Mouse (Mus musculus) ovary, postnatal 14 days (tissue): ENCODE measurements at regions not wholly inside any gene's neighbourhood (a gene's known extent, or its start where the extent isn't known, plus 50 kb on each side); places are given as distances from the start of the nearest gene placed in this dataset.

Experiments
- DNase-seq: peaks from one replicate; pipeline ENCODE4 v3.0.0; 2022; ENCODE audit warnings: low spot score

DNA sequence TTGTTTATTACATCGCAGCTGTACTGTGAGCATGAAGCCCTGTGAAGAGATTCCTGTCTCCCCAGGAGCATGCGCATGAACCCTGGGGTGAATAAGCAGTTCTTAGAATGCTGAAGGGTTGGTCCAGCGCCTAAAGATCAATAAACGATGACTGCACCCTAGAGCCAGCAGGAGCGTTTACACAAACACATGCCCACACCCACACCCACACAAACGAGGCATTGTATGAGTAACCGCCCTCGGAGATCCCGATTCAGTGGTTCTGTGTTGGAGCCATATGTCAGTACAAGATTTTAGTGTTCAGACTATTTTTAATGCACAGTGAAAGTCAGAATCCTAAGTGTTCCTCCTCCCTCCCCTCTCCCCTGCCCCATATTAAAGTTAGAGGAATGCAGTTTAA lies 57.3 kb downstream of the Edn1 start:
- no peak for DNase-seq

DNA sequence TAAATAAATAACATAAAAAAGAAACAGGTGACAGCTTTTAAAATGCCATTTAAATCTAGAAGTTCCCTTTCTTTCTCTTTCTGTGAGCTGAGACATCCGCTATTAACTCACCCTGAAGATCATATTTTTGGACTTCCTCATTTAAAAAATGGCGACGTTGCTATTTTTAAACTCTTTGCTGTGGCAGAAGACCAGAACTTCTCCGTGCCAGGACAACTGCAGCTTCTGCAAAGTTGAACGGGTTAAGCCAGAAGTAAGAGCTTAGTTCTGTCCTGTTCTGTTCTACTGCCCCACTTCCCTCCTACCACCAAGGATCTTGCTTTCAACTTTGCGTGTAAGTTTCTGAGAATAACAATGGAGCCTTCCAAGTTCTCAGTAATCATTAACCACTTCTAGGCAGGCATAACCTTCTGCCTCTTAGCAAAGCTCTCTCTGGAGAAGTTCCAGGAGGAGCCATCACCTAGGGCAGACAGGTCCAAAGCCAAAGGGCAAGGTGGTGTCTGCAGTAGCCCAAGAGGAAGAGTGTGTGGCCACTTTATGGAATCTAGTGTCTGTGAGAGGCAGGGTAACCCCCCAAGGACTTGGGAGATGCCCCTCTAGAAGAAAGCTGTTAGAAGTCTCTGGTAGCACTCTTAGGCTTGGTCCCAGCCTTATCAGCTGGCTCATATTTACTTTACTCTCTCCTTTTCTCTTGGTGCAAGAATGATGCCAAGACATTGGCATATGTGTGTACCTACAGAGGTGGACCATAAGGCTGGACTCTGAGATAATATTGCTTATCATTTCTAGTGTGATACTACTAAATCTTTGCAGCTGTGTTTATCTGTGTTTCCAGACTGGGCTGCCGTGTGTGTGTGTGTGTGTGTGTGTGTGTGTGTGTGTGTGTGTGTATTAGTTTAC lies 66.6 kb downstream of the Edn1 start:
- DNase-seq, result no peak

DNA sequence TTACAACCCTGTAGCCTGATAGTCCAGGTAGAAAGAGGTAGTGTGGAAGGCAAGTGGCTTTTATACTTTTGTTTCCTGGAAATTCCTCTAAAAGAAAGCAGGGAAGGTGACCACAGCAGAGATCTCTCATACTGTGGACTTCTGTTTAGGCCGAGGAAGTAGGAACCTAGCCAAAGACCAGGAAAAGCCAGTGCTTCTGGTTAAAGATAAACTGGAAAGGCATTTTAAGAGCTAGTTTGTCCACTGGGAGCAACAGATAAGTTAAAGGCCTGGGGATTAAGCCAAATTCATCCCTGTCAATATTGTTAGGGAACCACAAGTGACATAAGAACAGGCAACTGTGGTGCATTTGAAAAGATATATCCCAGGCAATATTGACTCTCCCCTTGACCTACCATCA lies 68.5 kb downstream of the Edn1 start:
- DNase-seq, result no peak

DNA sequence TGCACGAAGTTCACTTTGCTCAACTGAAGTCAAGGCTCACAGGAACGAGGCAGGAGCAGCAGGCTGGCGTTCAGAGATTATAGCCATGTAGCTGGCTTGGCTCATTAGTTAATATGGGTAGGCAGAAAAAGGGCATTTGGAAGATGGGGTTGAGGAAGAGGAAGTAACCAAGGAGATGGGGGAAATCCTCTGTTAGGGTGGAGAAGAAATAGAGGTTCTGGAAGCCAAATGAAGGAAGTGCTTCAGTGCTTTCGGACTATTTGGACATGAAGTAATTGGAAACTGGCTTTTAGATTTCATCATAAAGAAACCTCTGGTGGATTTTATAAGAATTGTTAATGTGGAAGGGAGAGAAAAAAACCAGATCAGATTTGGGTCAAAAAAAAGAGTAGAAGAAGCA lies 70.9 kb downstream of the Edn1 start:
- no peak for DNase-seq

- no peak for DNase-seq
Observed at GRCm38 (mm10) chr13:42374181-42374596, 72.9 kb downstream of the Edn1 start.

DNA sequence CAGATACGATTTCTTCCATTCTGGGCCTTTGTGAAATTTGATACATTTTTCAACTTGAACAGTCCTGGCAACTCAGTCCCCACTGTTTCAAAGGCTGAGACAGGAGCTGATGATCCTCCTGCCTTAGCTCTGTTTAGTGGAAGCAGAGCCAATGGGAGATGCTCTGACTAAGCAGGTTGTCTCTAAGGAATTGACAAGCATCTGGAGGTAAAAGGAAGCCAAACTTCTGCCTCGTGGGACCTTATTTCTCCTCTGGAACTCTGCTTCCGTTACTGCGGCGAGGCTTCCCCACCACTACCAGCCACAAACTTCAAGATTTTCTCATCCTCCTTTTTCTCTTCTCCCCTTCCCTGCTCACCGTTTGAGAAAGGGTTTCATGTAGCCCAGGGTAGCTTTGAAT lies 78.4 kb downstream of the Edn1 start:
- DNase-seq, result no peak

DNA sequence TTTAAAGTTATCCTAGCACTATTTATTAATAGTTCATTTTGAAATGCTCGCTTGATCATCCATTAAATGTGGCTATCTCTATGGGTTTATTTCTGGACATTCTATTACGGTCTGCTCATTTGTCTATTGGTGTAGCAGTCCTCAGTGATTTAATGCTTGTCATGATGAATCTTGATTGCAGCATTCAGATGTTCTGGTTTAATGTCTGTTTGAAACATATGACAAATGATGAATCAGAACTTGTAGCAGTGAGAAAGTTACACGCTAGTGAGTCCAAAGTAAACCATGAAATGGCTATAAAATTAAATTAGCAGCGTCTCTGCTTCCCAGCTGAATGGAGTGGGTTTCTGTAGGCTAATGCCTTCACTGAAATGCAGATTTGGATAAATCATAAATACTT lies 81.8 kb downstream of the Edn1 start:
- no peak for DNase-seq

DNA sequence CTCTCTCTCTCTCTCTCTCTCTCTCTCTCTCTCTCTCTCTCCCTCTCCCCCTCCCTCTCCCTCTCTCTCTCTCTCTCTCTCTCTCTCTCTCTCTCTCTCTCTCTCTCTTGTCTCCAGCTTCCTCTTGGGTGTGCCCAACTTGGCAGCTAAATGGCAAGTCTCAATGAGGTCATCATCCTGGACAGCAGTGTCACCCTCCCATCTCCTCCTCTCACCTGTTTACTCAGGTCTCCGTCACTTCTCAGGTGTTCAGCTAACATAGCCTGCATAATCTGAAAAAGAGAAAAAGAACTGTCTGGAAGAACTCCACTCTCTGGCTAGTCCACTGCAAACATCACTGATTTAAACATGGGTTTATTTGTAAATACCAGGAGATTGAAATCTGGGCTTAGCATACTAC lies 89.1 kb downstream of the Edn1 start:
- no peak for DNase-seq

GRCm38 (mm10) chr13:42391330-42392005 lies 90.2 kb downstream of the Edn1 start:
- DNase-seq, result no peak

DNA sequence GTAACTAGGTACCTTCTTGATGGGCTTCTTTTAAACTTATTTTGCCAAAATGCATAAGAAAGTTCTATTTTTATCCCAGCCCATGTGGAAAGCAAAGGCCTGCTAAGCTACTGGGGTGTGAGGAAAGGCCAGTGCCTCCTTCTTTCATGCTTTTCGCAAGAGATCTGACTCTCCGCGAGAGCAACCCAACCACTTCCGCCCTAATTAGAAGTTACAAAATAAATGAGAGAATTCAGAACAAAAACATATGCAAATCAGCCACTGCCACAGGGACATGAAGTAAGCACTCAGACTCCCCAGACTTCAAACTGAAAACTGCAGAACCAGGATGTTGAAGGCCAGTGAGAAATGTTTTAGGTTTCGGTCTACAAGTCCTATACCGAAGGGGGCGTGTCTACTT lies 91.4 kb downstream of the Edn1 start:
- no peak for DNase-seq

DNA sequence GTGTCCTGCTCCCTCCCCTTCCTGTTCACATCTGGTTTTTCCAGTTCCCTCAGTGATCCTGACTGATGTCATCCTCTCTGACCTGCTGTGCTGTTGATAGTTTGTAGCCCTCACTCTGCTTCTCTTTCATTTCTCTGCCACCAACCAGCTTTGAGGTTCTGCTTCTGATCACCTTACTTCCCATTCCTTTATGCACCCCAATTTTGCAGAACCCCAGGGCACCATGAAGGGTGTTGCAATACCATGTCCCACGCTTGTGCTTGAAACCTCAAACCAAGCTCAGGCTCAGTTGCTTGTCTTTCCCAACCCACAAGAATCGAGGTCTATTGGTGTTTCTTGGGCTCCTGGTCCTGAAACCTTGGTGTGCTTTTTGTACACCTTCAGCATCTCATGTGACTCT lies 93.3 kb downstream of the Edn1 start:
- no peak for DNase-seq

DNA sequence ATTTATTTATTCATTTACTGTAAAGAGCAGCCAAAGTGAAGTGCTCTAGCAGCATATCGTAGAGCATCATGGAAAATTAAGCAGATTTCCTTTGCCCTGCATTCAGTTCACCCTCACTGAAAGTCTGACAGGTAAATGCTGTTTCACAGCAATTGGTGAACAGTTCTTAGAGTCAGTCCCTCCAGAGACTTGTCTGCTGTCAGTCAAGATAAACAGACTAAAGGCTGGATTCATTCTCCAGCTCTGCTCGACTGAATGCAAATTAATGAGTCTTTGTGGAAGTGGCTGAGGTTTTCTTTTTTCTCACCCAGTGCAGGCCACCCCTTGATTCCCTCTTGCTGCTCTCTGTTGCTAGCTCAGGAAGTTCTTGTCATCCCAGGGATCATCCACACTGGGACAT lies 100.2 kb downstream of the Edn1 start:
- no peak for DNase-seq

DNA sequence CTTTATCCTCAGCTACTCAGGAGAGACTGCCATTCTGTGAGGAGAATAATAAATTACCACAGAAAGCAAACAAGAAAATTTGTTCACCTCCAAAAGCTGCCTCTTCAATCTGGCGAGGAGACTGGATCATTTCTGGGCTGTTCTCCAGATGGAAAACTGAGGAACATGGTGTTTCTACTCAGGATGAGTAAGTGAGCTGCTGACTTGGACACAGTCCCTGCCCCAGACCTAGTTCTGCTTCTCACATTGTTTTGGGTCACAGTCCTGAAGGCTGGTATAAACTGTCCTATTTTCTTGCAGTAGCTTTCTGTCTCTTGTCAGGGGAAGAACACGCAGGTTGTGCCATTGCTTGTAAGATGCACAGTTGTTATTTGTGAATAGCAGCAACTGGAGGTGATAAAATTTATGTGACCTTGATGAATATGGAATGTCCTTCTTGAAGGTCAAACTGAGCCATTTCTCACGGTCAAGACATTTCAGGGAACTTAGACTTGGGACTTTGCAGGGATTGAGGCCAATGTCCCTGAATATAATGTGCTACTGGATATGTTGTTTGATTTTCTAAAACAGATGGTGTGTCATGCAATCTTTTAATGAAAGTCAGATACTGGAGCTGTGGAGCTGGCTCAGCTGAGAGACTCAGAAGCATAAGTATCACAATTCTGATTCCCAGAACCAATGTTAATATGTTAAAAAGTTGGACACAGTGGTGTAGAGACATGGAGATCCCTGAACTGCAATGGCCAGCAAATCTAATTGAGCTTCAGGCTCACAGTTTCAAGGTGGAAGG lies 102.2 kb downstream of the Edn1 start:
- no peak for DNase-seq

- DNase-seq, result no peak
Observed at GRCm38 (mm10) chr13:42412652-42413282, 111.5 kb downstream of the Edn1 start.

GRCm38 (mm10) chr13:42446921-42447320 lies 145.6 kb downstream of the Edn1 start:
- DNase-seq, result no peak

- no peak for DNase-seq
Observed at GRCm38 (mm10) chr13:42453665-42454064, 152.4 kb downstream of the Edn1 start.

DNA sequence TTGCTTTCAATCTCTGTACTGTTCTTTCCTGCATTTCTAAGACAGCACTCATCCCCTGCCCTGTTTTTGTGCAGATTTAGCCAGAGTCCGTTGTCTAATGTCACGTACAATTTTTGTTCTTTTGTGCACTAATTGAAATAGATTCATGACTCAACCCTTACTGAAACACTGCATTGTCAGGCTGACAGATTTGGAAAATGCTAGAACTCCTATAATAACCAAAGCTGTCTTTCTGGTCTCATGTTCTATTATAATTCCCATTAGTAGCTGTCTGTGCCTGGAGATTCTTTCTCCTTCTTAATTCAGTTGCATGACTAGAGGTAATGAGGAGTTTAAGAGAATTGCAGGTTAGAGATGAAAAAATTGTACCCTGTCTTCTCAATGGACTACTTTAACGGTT lies 158.6 kb downstream of the Edn1 start:
- DNase-seq, result no peak

GRCm38 (mm10) chr13:42478825-42479224 lies 177.5 kb downstream of the Edn1 start:
- no peak for DNase-seq

GRCm38 (mm10) chr13:42490956-42491680 lies 189.3 kb upstream of the Phactr1 start:
- DNase-seq, result no peak

DNA sequence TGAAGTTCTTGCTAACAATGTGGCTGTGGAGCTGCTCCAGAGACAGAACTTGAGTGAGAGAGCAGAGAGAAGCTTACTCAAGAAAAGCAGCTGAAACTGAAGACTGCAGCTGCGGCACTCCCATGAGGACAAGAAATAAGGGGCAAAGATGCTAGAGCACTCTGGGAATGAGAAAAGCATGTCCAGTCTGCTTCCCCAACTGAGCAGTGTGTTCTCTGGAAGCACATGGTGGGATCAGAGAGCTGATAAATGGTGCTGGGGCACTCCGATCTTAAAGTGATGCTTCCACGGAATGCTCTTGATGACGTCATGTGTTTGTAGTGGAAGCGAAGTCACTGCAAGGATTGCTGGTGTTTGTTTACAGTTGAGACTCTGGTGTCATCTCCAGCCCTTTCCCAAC lies 186.1 kb upstream of the Phactr1 start:
- no peak for DNase-seq

DNA sequence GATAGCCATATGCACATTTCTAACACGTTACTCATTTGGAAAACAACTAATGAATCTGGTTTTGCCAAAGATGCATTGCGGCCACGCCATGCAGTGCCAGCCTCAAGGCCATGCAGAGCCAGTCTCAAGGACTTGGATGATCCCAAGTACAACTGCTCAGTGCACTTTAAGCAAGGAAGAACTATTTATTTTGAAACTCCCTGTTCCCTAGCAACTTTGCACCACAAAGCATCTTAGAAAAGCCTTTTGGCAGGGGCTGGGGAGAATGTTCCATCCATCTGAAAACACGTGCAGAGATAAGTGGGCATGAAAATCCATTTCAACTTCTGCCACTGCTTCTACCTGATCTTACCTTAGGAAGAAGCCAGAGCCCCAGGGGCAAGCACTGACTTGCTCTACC lies 182.1 kb upstream of the Phactr1 start:
- no peak for DNase-seq

- no peak for DNase-seq
Observed at GRCm38 (mm10) chr13:42507535-42507934, 172.9 kb upstream of the Phactr1 start.
